In genomic region chr3:55324029-55324428, GRCm38 (mm10) we compare ENCODE assay signal across 12 mouse cellular contexts.
"Had no signal": no experiment of that assay in that cellular context is flagged by ENCODE, and none has a peak within 500 bp of the region (broad histone marks: within the 10 kb centered on the region; RNA-seq: fewer than 3 reads in every experiment).

No protein-coding gene starts in this region.

- DNase-seq: retina, postnatal 1 day; right cerebral cortex, adult 18-20 months; right cerebral cortex, postnatal 14 days; right cerebral cortex, postnatal 25 days; right cerebral cortex, postnatal 4 days; spleen, adult 18-20 months; thymus, adult 18-20 months; thymus, adult 2 months; thymus, postnatal 14 days; thymus, postnatal 25 days; thymus, postnatal 36 days; thymus, postnatal 4 days had no signal
